Mouse (Mus musculus): ENCODE measurements around the gene Plekhn1.

The Plekhn1 gene

GRCm38 (mm10) chr4:156234701-156235213, at the start of gene Plekhn1:
Gene Plekhn1, minus strand, starts transcription at chr4:156234857.
- DNase-seq, result peak; percentile 98

- no peak for DNase-seq
Measured at GRCm38 (mm10) chr4:156255078-156255839, 20.6 kb upstream of the Plekhn1 start, which contains the start of gene Samd11. Gene Samd11, minus strand, starts transcription at chr4:156255657.

GRCm38 (mm10) chr4:156254361-156255077, 19.9 kb upstream of the Plekhn1 start:
- no peak for DNase-seq

- no peak for DNase-seq
Measured at GRCm38 (mm10) chr4:156253043-156253442, 18.4 kb upstream of the Plekhn1 start.

GRCm38 (mm10) chr4:156252619-156253018, 18.0 kb upstream of the Plekhn1 start:
- no peak for DNase-seq

GRCm38 (mm10) chr4:156252140-156252539, 17.5 kb upstream of the Plekhn1 start:
- no peak for DNase-seq

- DNase-seq, result no peak
Measured at GRCm38 (mm10) chr4:156251081-156251480, 16.4 kb upstream of the Plekhn1 start.

- no peak for DNase-seq
Measured at GRCm38 (mm10) chr4:156249567-156249966, 14.9 kb upstream of the Plekhn1 start.

GRCm38 (mm10) chr4:156236651-156237447, 2.2 kb upstream of the Plekhn1 start:
- DNase-seq, result no peak

- peak; percentile 99 for DNase-seq
Measured at GRCm38 (mm10) chr4:156235808-156236533, 1.3 kb upstream of the Plekhn1 start, which contains the start of gene Noc2l. Gene Noc2l, plus strand, starts transcription at chr4:156236010.

- DNase-seq, result no peak
Measured at GRCm38 (mm10) chr4:156235360-156235770, 708 bp upstream of the Plekhn1 start.

GRCm38 (mm10) chr4:156234021-156234501, 596 bp downstream of the Plekhn1 start:
- peak; percentile 94 for DNase-seq

GRCm38 (mm10) chr4:156228393-156229024, 6.1 kb downstream of the Plekhn1 start:
- peak; percentile 94 for DNase-seq

GRCm38 (mm10) chr4:156227752-156228392, 6.8 kb downstream of the Plekhn1 start:
- peak; percentile 96 for DNase-seq

GRCm38 (mm10) chr4:156224276-156224675, 10.4 kb downstream of the Plekhn1 start:
- no peak for DNase-seq

- no peak for DNase-seq
Measured at GRCm38 (mm10) chr4:156219936-156220335, 14.7 kb downstream of the Plekhn1 start.

- peak; percentile 95 for DNase-seq
Measured at GRCm38 (mm10) chr4:156217838-156218237, 16.8 kb downstream of the Plekhn1 start.

GRCm38 (mm10) chr4:156217022-156217669, 17.5 kb downstream of the Plekhn1 start:
- peak; percentile 97 for DNase-seq

- no peak for DNase-seq
Measured at GRCm38 (mm10) chr4:156216196-156216595, 18.5 kb downstream of the Plekhn1 start.

GRCm38 (mm10) chr4:156215649-156216048, 19.0 kb downstream of the Plekhn1 start, which contains the start of gene Perm1:
Gene Perm1, plus strand, starts transcription at chr4:156215868.
- peak; percentile 98 for DNase-seq
